In the genomic region with DNA sequence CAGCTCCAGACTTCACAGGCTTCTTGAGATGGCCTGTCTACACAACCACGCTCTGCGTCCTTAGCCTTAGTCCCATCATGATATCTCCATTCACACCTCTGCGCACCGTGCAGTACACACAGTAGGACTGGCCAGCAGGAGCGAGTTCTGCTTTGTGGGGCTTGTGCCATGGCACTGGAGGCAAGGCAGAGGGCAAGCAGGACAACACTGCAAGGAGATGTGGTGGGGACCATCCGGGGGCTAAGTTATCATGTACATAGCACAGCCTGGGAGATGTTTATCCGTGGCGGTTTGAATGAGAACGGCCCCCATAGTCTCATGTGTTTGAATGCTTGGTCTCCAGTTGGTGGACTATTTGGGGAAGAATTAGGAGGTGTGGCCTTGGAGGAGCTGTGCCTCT, we compare ENCODE assay signal across 24 mouse cellular contexts. TPM values are rescaled to one million over a fixed set of nuclear protein-coding genes. Genes with fewer than 3 reads are reported as not detected.
DNase-seq lines count a peak whose midpoint lies in the region; ATAC-seq and TF ChIP-seq lines count a peak whose summit lies in the region.
"Had no signal": no experiment of that assay in that cellular context is flagged by ENCODE, and none has a peak within 500 bp of the region (broad histone marks: within the 10 kb centered on the region; RNA-seq: fewer than 3 reads in every experiment).

No protein-coding gene starts in this region.

- H3K9ac ChIP-seq in midbrain, embryonic 11.5 days (ENCODE audit: low read length) = no peak overlapping the region
- H3K9ac ChIP-seq in midbrain, embryonic 15.5 days = no peak overlapping the region

- H3K4me3 ChIP-seq in megakaryocyte, embryonic 14.5 days (replicated peaks) = peak overlapping the region; percentile 30
- no peak overlapping the region for H3K4me3 ChIP-seq in midbrain, embryonic 11.5 days (ENCODE audit: low read depth, low read length)
- no peak overlapping the region for H3K4me3 ChIP-seq in midbrain, embryonic 15.5 days
- peak overlapping the region; percentile 12; the same call in 1 of the 2 replicates for H3K4me3 ChIP-seq in bone marrow macrophage, adult 2 months (ENCODE audit: insufficient read depth, low read length)

- TF ChIP-seq POLR2A in bone marrow macrophage, adult 2 months (IDR thresholded peaks at IDR 0.05; ENCODE audit: borderline replicate concordance, low read depth, low read length) = no peak

- peaks cover 80% of the 10 kb centered on the region for H3K4me1 ChIP-seq in megakaryocyte, embryonic 14.5 days
- peaks cover 16% of the 10 kb centered on the region; the same call in 1 of the 2 replicates for H3K4me1 ChIP-seq in midbrain, embryonic 11.5 days (ENCODE audit: control insufficient read depth, insufficient read depth, low read length)
- H3K4me1 ChIP-seq in midbrain, embryonic 15.5 days = peaks cover 21% of the 10 kb centered on the region
- peaks cover 35% of the 10 kb centered on the region for H3K4me1 ChIP-seq in bone marrow macrophage, adult 2 months (ENCODE audit: control insufficient read depth, insufficient read depth, low read length)

- H3K36me3 ChIP-seq in megakaryocyte, embryonic 14.5 days (replicated peaks; ENCODE audit: low read length) = peaks cover 73% of the 10 kb centered on the region
- H3K36me3 ChIP-seq in midbrain, embryonic 11.5 days (ENCODE audit: control insufficient read depth, insufficient read depth, low read length) = peaks cover 3% of the 10 kb centered on the region; the same call in 1 of the 2 replicates
- H3K36me3 ChIP-seq in midbrain, embryonic 15.5 days (replicated peaks) = no peaks in the 10 kb centered on the region

- TF ChIP-seq CTCF in bone marrow macrophage, adult 2 months (IDR thresholded peaks at IDR 0.05; ENCODE audit: low read depth, low read length) = no peak

- no peak overlapping the region for H3K4me2 ChIP-seq in midbrain, embryonic 11.5 days
- no peak overlapping the region for H3K4me2 ChIP-seq in midbrain, embryonic 15.5 days

- WGBS in midbrain, embryonic 11.5 days = 94% methylated on average over 9 of the region's 9 CpGs
- WGBS in midbrain, embryonic 15.5 days = 98% methylated on average over 9 of the region's 9 CpGs

- H3K9me3 ChIP-seq in megakaryocyte, embryonic 14.5 days = no peaks in the 10 kb centered on the region
- no peaks in the 10 kb centered on the region for H3K9me3 ChIP-seq in midbrain, embryonic 11.5 days (ENCODE audit: control insufficient read depth, low read length)
- H3K9me3 ChIP-seq in midbrain, embryonic 15.5 days = no peaks in the 10 kb centered on the region
- H3K9me3 ChIP-seq: G1E had no signal

- no peaks in the 10 kb centered on the region for H3K27me3 ChIP-seq in megakaryocyte, embryonic 14.5 days (replicated peaks)
- no peaks in the 10 kb centered on the region for H3K27me3 ChIP-seq in midbrain, embryonic 11.5 days (ENCODE audit: control insufficient read depth, insufficient read depth, low read length)
- H3K27me3 ChIP-seq in midbrain, embryonic 15.5 days (replicated peaks) = no peaks in the 10 kb centered on the region
- H3K27me3 ChIP-seq: CH12.LX, Patski had no signal

- peak; percentile 83 for DNase-seq in heart, adult 11 months
- DNase-seq in heart, adult 8-10 months (ENCODE audit: low spot score) = no peak
- peak; percentile 66 for DNase-seq in midbrain, embryonic 11.5 days (ENCODE audit: low spot score, missing footprints)
- DNase-seq in left cerebral cortex, postnatal 25 days (ENCODE audit: low spot score in 2 of 2) = no peak
- DNase-seq: adrenal gland, adult 2 months; adrenal gland, adult 8-10 months; adrenal gland, postnatal 10 days; adrenal gland, postnatal 14 days; adrenal gland, postnatal 25 days; adrenal gland, postnatal 36 days; B cell, adult 2 months; cerebellum, adult 11 months; cerebellum, adult 11-12 months; cerebellum, adult 18-20 months had no signal

- intact Hi-C loops in left cerebral cortex, postnatal 25 days (cut with DNase I) = no loop called here

- no peak overlapping the region for H3K27ac ChIP-seq in midbrain, embryonic 11.5 days (ENCODE audit: low read depth, low read length)
- no peak overlapping the region for H3K27ac ChIP-seq in midbrain, embryonic 15.5 days
- H3K27ac ChIP-seq in bone marrow macrophage, adult 2 months (ENCODE audit: insufficient read depth, low read depth, low read length) = peak overlapping the region; percentile 2

- no peak for ATAC-seq in megakaryocyte, adult 5-6 weeks (ENCODE audit: poor library complexity, severe bottlenecking)
- no peak for ATAC-seq in midbrain, embryonic 11.5 days (ENCODE audit: low FRiP score)
- ATAC-seq in midbrain, embryonic 15.5 days (replicated peaks) = no peak
- ATAC-seq: activated CD4-positive, CD25-positive, alpha-beta regulatory T cell, adult 4 months; CD4-positive, CD25-positive, alpha-beta regulatory T cell, adult 4 months; Patski had no signal

RNA-seq across cellular contexts. Expression of a gene that starts 3.9 kb away (rescaled TPM):
- total RNA-seq in heart, adult 8-10 months (2022) = 10 to 100 TPM; 23.2 to 31.4 (median 25.9) TPM
- 145 and 269 TPM in 2 replicates for polyA plus RNA-seq in megakaryocyte, embryonic 14.5 days (2012; ENCODE audit: insufficient read depth, low replicate concordance)
- total RNA-seq in megakaryocyte, adult 5-6 weeks (2015) = 265 and 282 TPM in 2 replicates
- 388 and 414 TPM in 2 replicates for total RNA-seq in megakaryocyte, adult 5-6 weeks (2017)
- 93.7 and 102 TPM in 2 replicates for polyA plus RNA-seq in midbrain, embryonic 11.5 days (2014; fragmentation: Nextera tagmentation; extraction: Ambion mirVana)
- polyA plus RNA-seq in midbrain, embryonic 15.5 days (2015; fragmentation: Nextera tagmentation; extraction: Ambion mirVana) = 63.8 and 79.7 TPM in 2 replicates
- polyA plus RNA-seq in bone marrow macrophage, adult 2 months (2012; ENCODE audit: insufficient read depth, insufficient read length, missing spikeins) = 896 and 916 TPM in 2 replicates
- total RNA-seq in left cerebral cortex, postnatal 25 days (2021) = 10 to 100 TPM; 27.4 to 31.6 TPM

RNA-seq across cellular contexts. Expression of a gene that starts 15.6 kb away (rescaled TPM):
- total RNA-seq in heart, adult 8-10 months (2022) = 10 to 100 TPM in 1 of 4 experiments, 1 to 10 TPM in 3; 4.1 to 10.8 (median 6.5) TPM
- polyA plus RNA-seq in megakaryocyte, embryonic 14.5 days (2012; ENCODE audit: insufficient read depth, low replicate concordance) = 11.2 and 32.6 TPM in 2 replicates
- not detected in 2 replicates for total RNA-seq in megakaryocyte, adult 5-6 weeks (2015)
- total RNA-seq in megakaryocyte, adult 5-6 weeks (2017) = 0.26 and 0.53 TPM in 2 replicates
- polyA plus RNA-seq in midbrain, embryonic 11.5 days (2014; fragmentation: Nextera tagmentation; extraction: Ambion mirVana) = 5.3 and 6.8 TPM in 2 replicates
- 0.50 and 0.79 TPM in 2 replicates for polyA plus RNA-seq in midbrain, embryonic 15.5 days (2015; fragmentation: Nextera tagmentation; extraction: Ambion mirVana)
- polyA plus RNA-seq in bone marrow macrophage, adult 2 months (2012; ENCODE audit: insufficient read depth, insufficient read length, missing spikeins) = not detected in 2 replicates
- total RNA-seq in left cerebral cortex, postnatal 25 days (2021) = not detected
- total RNA-seq: CH12.LX had no signal
- polyA plus RNA-seq: C2C12; CD4-positive, CD25-positive, alpha-beta regulatory T cell, adult 4 months; G1E; Patski had no signal

RNA-seq across cellular contexts. Expression of a gene that starts 19.3 kb away (rescaled TPM):
- 10 to 100 TPM; 27.3 to 28.7 (median 28.4) TPM for total RNA-seq in heart, adult 8-10 months (2022)
- polyA plus RNA-seq in megakaryocyte, embryonic 14.5 days (2012; ENCODE audit: insufficient read depth, low replicate concordance) = 36.2 and 36.8 TPM in 2 replicates
- total RNA-seq in megakaryocyte, adult 5-6 weeks (2015) = 24.5 and 25.5 TPM in 2 replicates
- 26.3 and 39.0 TPM in 2 replicates for total RNA-seq in megakaryocyte, adult 5-6 weeks (2017)
- 163 and 164 TPM in 2 replicates for polyA plus RNA-seq in midbrain, embryonic 11.5 days (2014; fragmentation: Nextera tagmentation; extraction: Ambion mirVana)
- 114 and 118 TPM in 2 replicates for polyA plus RNA-seq in midbrain, embryonic 15.5 days (2015; fragmentation: Nextera tagmentation; extraction: Ambion mirVana)
- 25.6 and 32.0 TPM in 2 replicates for polyA plus RNA-seq in bone marrow macrophage, adult 2 months (2012; ENCODE audit: insufficient read depth, insufficient read length, missing spikeins)
- total RNA-seq in left cerebral cortex, postnatal 25 days (2021) = 10 to 100 TPM; 45.0 to 46.0 TPM

RNA-seq across cellular contexts. Expression of a gene that starts 29.0 kb away (rescaled TPM):
- total RNA-seq in heart, adult 8-10 months (2022) = 1,000 to 10,000 TPM; 1,537 to 1,974 (median 1,684) TPM
- 161 and 328 TPM in 2 replicates for polyA plus RNA-seq in megakaryocyte, embryonic 14.5 days (2012; ENCODE audit: insufficient read depth, low replicate concordance)
- total RNA-seq in megakaryocyte, adult 5-6 weeks (2015) = 421 and 466 TPM in 2 replicates
- 212 and 256 TPM in 2 replicates for total RNA-seq in megakaryocyte, adult 5-6 weeks (2017)
- 694 and 705 TPM in 2 replicates for polyA plus RNA-seq in midbrain, embryonic 11.5 days (2014; fragmentation: Nextera tagmentation; extraction: Ambion mirVana)
- polyA plus RNA-seq in midbrain, embryonic 15.5 days (2015; fragmentation: Nextera tagmentation; extraction: Ambion mirVana) = 656 and 712 TPM in 2 replicates
- polyA plus RNA-seq in bone marrow macrophage, adult 2 months (2012; ENCODE audit: insufficient read depth, insufficient read length, missing spikeins) = 460 TPM in 2 replicates
- 100 to 1,000 TPM; 323 to 342 TPM for total RNA-seq in left cerebral cortex, postnatal 25 days (2021)

RNA-seq across cellular contexts. Expression of a gene that starts 37.9 kb away (rescaled TPM):
- total RNA-seq in heart, adult 8-10 months (2022) = 10 to 100 TPM; 49.9 to 68.8 (median 58.7) TPM
- 4.1 and 30.0 TPM in 2 replicates for polyA plus RNA-seq in megakaryocyte, embryonic 14.5 days (2012; ENCODE audit: insufficient read depth, low replicate concordance)
- 62.1 and 66.9 TPM in 2 replicates for total RNA-seq in megakaryocyte, adult 5-6 weeks (2015)
- 141 and 145 TPM in 2 replicates for total RNA-seq in megakaryocyte, adult 5-6 weeks (2017)
- polyA plus RNA-seq in midbrain, embryonic 11.5 days (2014; fragmentation: Nextera tagmentation; extraction: Ambion mirVana) = 129 and 130 TPM in 2 replicates
- polyA plus RNA-seq in midbrain, embryonic 15.5 days (2015; fragmentation: Nextera tagmentation; extraction: Ambion mirVana) = 108 and 113 TPM in 2 replicates
- 38.5 and 45.1 TPM in 2 replicates for polyA plus RNA-seq in bone marrow macrophage, adult 2 months (2012; ENCODE audit: insufficient read depth, insufficient read length, missing spikeins)
- 10 to 100 TPM; 44.1 to 44.4 TPM for total RNA-seq in left cerebral cortex, postnatal 25 days (2021)

Comparison
In these comparisons a context has a peak if more than half of its experiments do, and no peak if none do; other contexts are left out.
1. DNase-seq: peak in heart, adult 11 months (single experiment) and midbrain, embryonic 11.5 days (single experiment); none in heart, adult 8-10 months (single experiment) and left cerebral cortex, postnatal 25 days (0 of 2).
2. H3K4me3 ChIP-seq: peak in megakaryocyte, embryonic 14.5 days (single experiment) and bone marrow macrophage, adult 2 months (single experiment); none in midbrain, embryonic 11.5 days (single experiment) and midbrain, embryonic 15.5 days (single experiment).